Mouse (Mus musculus) heart, embryonic 16.5 days (tissue): ENCODE data around the gene Ltk. TPM values are rescaled to one million over a fixed set of nuclear protein-coding genes. Genes with fewer than 3 reads are reported as not detected.
"Not testable (repeated sequence)": the region's sequence is repeated elsewhere in the genome, so short reads cannot be mapped to it uniquely, and the experiment has no call there.

Experiments used
- ATAC-seq: fragments of 200-750 bp; cut with Nextera tagmentation; replicated peaks from 2 replicates; pipeline ENCODE4 v1.8.0; 2017; ENCODE audit warnings: moderate number of reproducible peaks; ENCODE audit not compliant: insufficient read depth, low FRiP score; ENCODE audit errors: extremely low read depth
- H3K27ac ChIP-seq: fragments of 300-500 bp; sonication (generic); 2 replicates; pipeline ENCODE4 v1.5.1; 2014; ENCODE audit warnings: mild to moderate bottlenecking, low read length, control low read depth, moderate library complexity
- H3K27me3 ChIP-seq: fragments of 300-500 bp; sonication (generic); 2 replicates; pipeline ENCODE4 v1.6.1; 2014; ENCODE audit warnings: low read length, mixed read lengths; ENCODE audit not compliant: control insufficient read depth, insufficient read depth
- H3K36me3 ChIP-seq: fragments of 300-500 bp; sonication (generic); 2 replicates; pipeline ENCODE4 v1.6.1; 2014; ENCODE audit not compliant: control insufficient read depth, insufficient read depth
- H3K4me1 ChIP-seq: fragments of 300-500 bp; sonication (generic); 2 replicates; pipeline ENCODE4 v1.6.1; 2014; ENCODE audit warnings: low read length, mixed read lengths; ENCODE audit not compliant: control insufficient read depth, insufficient read depth
- H3K4me2 ChIP-seq: fragments of 300-500 bp; sonication (generic); 2 replicates; pipeline ENCODE4 v1.6.1; 2014; ENCODE audit warnings: low read depth, mild to moderate bottlenecking, control low read depth, low read length
- H3K4me3 ChIP-seq: fragments of 300-500 bp; sonication (generic); 2 replicates; pipeline ENCODE4 v1.5.1; 2014; ENCODE audit warnings: mild to moderate bottlenecking, control low read depth, low read length
- H3K9ac ChIP-seq: fragments of 300-500 bp; sonication (generic); 2 replicates; pipeline ENCODE4 v1.6.1; 2014; ENCODE audit warnings: low read length, control low read depth
- H3K9me3 ChIP-seq: fragments of 300-500 bp; sonication (generic); replicated peaks from 2 replicates; pipeline ENCODE4 v1.6.1; 2016; ENCODE audit warnings: low read length; ENCODE audit not compliant: control insufficient read depth
- WGBS: fragments of 180-500 bp; shearing (Covaris S2); extraction: QIAGEN DNeasy Blood & Tissue Kit; methylation state at CpG from one replicate; pipeline ENCODE4 v1.1.7; 2014; 5-methylcytosine and 5-hydroxymethylcytosine counted together
- polyA plus RNA-seq: library from polyadenylated mRNA; unstranded; fragments of >200 nt; fragmentation: Nextera tagmentation; extraction: Ambion mirVana; gene quantifications from 2 replicates; pipeline ENCODE4 v1.2.1, GENCODE M21; 2015

Ltk gene
- polyA plus RNA-seq, 1 experiment from 2014 or later, result not detected

DNA sequence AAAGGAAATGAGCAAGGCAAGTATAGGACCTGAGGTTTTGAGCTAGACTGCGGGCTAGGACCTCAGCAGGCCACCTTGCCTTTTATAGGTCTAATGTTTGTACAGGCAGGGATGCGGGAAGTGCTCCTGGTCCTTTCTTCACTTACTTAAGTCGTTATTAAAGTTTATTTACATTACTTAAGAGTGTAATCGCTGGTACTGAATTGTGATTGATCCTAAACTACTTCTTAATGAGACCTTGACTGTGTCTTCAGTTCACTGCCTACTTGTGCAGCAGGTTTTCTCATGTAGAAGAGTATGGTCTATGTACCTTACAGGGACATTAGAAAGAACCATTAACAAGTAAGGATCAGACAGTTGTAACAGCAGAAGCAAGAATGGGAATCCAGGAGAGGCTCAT is 29.5 kb downstream of the Ltk start:
- 86% methylated on average over 4 of the region's 4 CpGs for WGBS
- Histone ChIP-seq H3K4me3 (no peak overlapping the region), H3K4me1 (no peaks in the 10 kb centered on the region), H3K9me3 (no peaks in the 10 kb centered on the region), H3K4me2 (no peak overlapping the region), H3K27ac (no peak overlapping the region), H3K36me3 (peaks cover 47% of the 10 kb centered on the region), H3K27me3 (no peaks in the 10 kb centered on the region), H3K9ac (no peak overlapping the region)
- no peak for ATAC-seq

DNA sequence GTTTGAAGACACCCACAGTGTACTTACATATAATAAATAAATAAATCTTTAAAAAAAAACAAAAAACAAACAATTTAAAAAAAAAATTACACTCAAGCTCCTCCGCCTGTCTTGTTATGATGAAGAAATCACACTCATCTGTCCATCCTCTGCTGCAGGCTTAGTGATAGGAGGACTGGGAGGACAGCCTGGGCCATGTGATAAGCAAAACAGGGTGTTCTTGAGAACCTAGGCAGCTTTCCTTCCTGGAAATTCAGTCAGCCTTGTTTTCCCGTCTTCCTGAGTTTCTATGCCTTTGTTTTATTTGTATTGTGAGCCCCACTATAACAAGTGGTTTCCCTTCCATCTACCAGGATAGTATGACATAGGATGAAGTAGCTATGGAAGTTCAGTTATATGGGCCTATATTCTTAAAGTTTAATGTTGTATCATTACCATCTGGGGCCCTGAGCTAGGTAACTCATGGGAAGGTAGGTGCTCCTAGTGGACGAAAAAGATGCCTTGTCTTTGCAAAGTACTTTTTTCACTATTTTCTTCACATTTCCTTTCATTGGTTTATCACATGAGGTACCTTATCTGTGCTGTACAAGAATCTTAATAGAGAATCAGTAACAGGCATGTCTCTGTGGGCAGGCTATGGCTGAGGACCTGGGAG is 32.3 kb downstream of the Ltk start:
- ATAC-seq, result no peak
- no peaks in the 10 kb centered on the region for H3K27me3 ChIP-seq
- no peak overlapping the region for H3K9ac ChIP-seq
- peaks cover 55% of the 10 kb centered on the region for H3K36me3 ChIP-seq
- H3K9me3 ChIP-seq, result no peaks in the 10 kb centered on the region
- no peak overlapping the region for H3K4me3 ChIP-seq
- WGBS, result 88% methylated on average over 3 of the region's 3 CpGs
- no peak overlapping the region for H3K27ac ChIP-seq
- H3K4me2 ChIP-seq, result no peak overlapping the region
- no peaks in the 10 kb centered on the region for H3K4me1 ChIP-seq

DNA sequence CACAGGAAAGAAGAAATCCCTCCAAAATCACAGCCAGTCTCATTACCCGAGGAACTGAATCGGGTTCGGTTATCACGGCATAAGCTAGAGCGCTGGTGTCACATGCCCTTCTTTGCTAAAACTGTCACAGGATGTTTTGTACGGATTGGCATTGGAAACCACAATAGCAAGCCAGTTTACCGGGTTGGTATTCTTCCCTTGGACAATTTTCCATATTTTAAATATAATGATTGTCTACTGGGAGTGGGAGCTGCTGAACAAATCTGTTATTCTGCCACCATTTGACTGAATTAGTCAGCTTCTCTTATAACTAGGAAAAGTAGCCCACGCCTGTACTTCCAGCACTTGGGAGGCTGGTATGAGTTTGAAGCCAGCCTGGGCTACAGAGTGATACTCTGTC is 39.2 kb downstream of the Ltk start:
- ATAC-seq, result no peak
- H3K27me3 ChIP-seq, result no peaks in the 10 kb centered on the region

DNA sequence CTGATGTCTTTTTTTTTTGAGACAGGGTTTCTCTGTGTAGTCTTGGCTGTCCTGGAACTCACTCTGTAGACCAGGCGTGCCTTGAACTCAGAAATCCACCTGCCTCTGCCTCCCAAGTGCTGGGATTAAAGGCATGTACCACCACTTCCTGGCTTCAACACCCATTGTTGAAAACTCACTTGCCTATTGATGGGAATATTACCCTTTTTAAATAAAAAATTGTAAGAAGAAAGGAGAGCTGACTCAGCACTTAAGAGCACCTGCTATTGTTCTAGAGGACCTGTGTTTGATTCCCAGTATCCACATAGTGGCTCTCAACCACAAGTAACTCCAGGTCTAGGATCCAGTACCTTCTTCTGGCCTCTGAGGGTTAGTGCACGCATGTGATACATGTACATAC is 44.4 kb downstream of the Ltk start:
- WGBS, result 89% methylated on average over 2 of the region's 2 CpGs
- H3K4me2 ChIP-seq, H3K9me3 ChIP-seq, H3K27ac ChIP-seq, H3K4me3 ChIP-seq, H3K9ac ChIP-seq, ATAC-seq, H3K27me3 ChIP-seq, H3K4me1 ChIP-seq: not testable (repeated sequence)
- peaks cover 43% of the 10 kb centered on the region for H3K36me3 ChIP-seq

More for the DNA sequence above, 39.2 kb downstream of the Ltk start:
- H3K4me1 ChIP-seq, result no peaks in the 10 kb centered on the region
- WGBS, result 92% methylated on average over 8 of the region's 8 CpGs
- peaks cover 64% of the 10 kb centered on the region for H3K36me3 ChIP-seq
- no peak overlapping the region for H3K4me3 ChIP-seq
- H3K9ac ChIP-seq, result no peak overlapping the region
- no peak overlapping the region for H3K27ac ChIP-seq
- H3K9me3 ChIP-seq, result no peaks in the 10 kb centered on the region
- H3K4me2 ChIP-seq, result no peak overlapping the region

DNA sequence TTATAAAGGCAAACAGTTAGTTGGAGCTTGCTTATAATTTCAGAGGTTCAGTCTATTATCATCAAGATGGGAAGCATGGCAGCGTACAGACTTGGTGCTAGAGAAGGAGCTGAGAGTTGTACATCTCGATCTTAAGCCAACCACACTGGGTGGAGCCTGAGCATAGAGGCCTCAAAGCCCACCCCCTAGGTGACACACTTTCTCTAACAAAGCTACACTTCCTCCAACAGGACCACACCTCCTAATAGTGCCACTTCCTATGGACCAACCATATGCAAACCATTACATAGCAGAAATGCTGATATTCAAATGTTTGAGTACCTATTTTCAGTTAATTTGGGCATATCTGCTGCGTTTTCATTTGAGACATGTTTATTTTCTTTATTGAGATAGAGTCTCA is 50.2 kb downstream of the Ltk start:
- H3K27ac ChIP-seq, result no peak overlapping the region
- H3K4me3 ChIP-seq, result no peak overlapping the region
- no peaks in the 10 kb centered on the region for H3K9me3 ChIP-seq
- WGBS, result 82% methylated on average over 3 of the region's 3 CpGs
- no peak overlapping the region for H3K9ac ChIP-seq
- no peak for ATAC-seq
- H3K4me1 ChIP-seq, result no peaks in the 10 kb centered on the region
- no peak overlapping the region for H3K4me2 ChIP-seq
- H3K27me3 ChIP-seq, result no peaks in the 10 kb centered on the region
- H3K36me3 ChIP-seq, result peaks cover 38% of the 10 kb centered on the region

DNA sequence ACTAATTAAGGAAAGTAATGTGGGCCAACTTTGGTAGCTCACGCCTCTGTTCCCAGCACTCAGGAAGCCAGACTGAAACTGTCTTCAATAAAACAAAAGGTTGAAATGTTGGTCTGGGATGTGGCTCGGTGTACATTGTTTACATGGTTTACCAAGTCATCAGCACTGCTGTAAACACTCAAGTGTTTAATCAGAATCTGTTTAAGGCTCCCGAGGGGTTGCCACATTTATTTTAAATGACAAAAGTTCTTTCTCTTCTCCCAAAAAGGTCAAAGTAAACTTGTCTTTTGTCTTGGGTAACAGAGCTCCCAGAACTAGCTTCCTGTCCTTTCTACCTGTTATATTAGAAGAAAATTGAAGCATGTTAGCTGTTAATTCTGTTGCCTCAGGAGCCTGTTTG is 52.6 kb downstream of the Ltk start:
- ATAC-seq, result no peak
- no peak overlapping the region for H3K4me2 ChIP-seq
- H3K4me1 ChIP-seq, result no peaks in the 10 kb centered on the region
- H3K9ac ChIP-seq, result no peak overlapping the region
- H3K27me3 ChIP-seq, result no peaks in the 10 kb centered on the region
- no peak overlapping the region for H3K4me3 ChIP-seq
- 88% methylated on average over 3 of the region's 3 CpGs for WGBS
- H3K9me3 ChIP-seq, result no peaks in the 10 kb centered on the region
- no peak overlapping the region for H3K27ac ChIP-seq
- peaks cover 35% of the 10 kb centered on the region for H3K36me3 ChIP-seq

DNA sequence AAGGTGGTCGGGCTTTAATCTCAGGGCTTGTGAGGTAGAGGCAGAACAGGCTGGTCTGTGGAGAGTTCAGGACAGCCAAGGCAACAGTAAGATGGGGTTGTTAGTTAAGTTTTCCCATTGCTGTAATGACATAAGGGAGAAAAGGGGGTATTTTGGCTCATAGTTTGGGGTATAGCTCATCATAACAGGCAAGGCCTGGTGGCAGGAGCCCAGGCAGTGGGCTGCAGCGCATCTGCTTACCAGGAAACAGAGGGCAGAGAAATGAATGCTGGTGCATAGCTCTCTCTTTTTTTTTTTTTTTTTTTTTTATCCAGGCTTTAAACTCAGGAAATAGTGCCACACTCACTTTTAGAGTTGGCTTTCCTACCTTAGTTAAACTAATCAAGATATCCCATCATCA is 57.1 kb downstream of the Ltk start:
- Histone ChIP-seq H3K4me1 (no peaks in the 10 kb centered on the region), H3K36me3 (peaks cover 14% of the 10 kb centered on the region), H3K27ac (no peak overlapping the region), H3K4me3 (no peak overlapping the region), H3K9me3 (no peaks in the 10 kb centered on the region), H3K4me2 (no peak overlapping the region), H3K27me3 (no peaks in the 10 kb centered on the region), H3K9ac (no peak overlapping the region)
- WGBS, result 98% methylated on average over 2 of the region's 2 CpGs
- no peak for ATAC-seq

Other genes with a start within 250 kb of the Ltk start
- gene Exd1, start 212.8 kb downstream of the Ltk start, polyA plus RNA-seq, result 0.09 and 0.11 TPM in 2 replicates
- gene Chp1, start 212.7 kb downstream of the Ltk start, polyA plus RNA-seq, result 52.3 and 52.5 TPM in 2 replicates
- gene Nusap1, start 142.1 kb downstream of the Ltk start, polyA plus RNA-seq, result 42.1 and 53.3 TPM in 2 replicates
- 20.5 and 23.2 TPM in 2 replicates for gene Oip5, start 142.0 kb downstream of the Ltk start, polyA plus RNA-seq
- gene Ndufaf1, start 97.6 kb downstream of the Ltk start, polyA plus RNA-seq, result 62.3 and 69.0 TPM in 2 replicates
- 21.0 and 23.9 TPM in 2 replicates for gene Rtf1, start 85.4 kb downstream of the Ltk start, polyA plus RNA-seq
- 1.7 and 2.7 TPM in 2 replicates for gene Itpka, start 18.1 kb downstream of the Ltk start, polyA plus RNA-seq
- gene Rpap1, start 27.1 kb upstream of the Ltk start, polyA plus RNA-seq, result 17.2 and 18.3 TPM in 2 replicates
- 5.1 and 8.0 TPM in 2 replicates for gene Tyro3, start 37.3 kb upstream of the Ltk start, polyA plus RNA-seq
- gene Mga, start 136.8 kb upstream of the Ltk start, polyA plus RNA-seq, result 14.9 and 17.8 TPM in 2 replicates
- gene Mapkbp1, start 212.3 kb upstream of the Ltk start, polyA plus RNA-seq, result 2.2 and 2.4 TPM in 2 replicates